Mouse (Mus musculus) C2C12 (cell line): Measurements from ENCODE around the gene Tmem262. TPM values are rescaled to one million over a fixed set of nuclear protein-coding genes. Genes with fewer than 3 reads are reported as not detected.

Experiments
- H3K27me3 ChIP-seq: one replicate; pipeline ENCODE4 v1.6.1; 2011; ENCODE audit not compliant: control insufficient read depth, insufficient read depth, insufficient read length
- H3K36me3 ChIP-seq: one replicate; pipeline ENCODE4 v1.6.1; 2011; ENCODE audit not compliant: control insufficient read depth, insufficient read depth
- H3K4me3 ChIP-seq: one replicate; pipeline ENCODE4 v1.5.1; 2011; ENCODE audit warnings: mild to moderate bottlenecking, control low read depth; ENCODE audit not compliant: poor library complexity, insufficient read depth, severe bottlenecking
- H3K79me2 ChIP-seq: one replicate; pipeline ENCODE4 v1.6.1; 2011; ENCODE audit not compliant: control insufficient read depth, insufficient read depth
- H3K79me3 ChIP-seq: one replicate; pipeline ENCODE4 v1.6.1; 2011; ENCODE audit warnings: low read depth, control low read depth
- H3ac ChIP-seq: one replicate; pipeline ENCODE3; 2011; ENCODE audit warnings: low read depth; ENCODE audit not compliant: control insufficient read depth, insufficient read length
- CEBPB ChIP-seq: IDR thresholded peaks from one replicate; pipeline ENCODE4 v1.6.1; 2011; ENCODE audit warnings: low read depth, mild to moderate bottlenecking, control low read depth, moderate library complexity
- CTCF ChIP-seq: IDR thresholded peaks from one replicate; pipeline ENCODE4 v1.5.1; 2011; ENCODE audit not compliant: control insufficient read depth, insufficient read depth, insufficient read length
- FOSL1 ChIP-seq: IDR thresholded peaks from one replicate; pipeline ENCODE4 v1.8.0; 2011; ENCODE audit warnings: mild to moderate bottlenecking, low read length; ENCODE audit not compliant: poor library complexity, insufficient read depth, severe bottlenecking
- MAX ChIP-seq: IDR thresholded peaks from one replicate; pipeline ENCODE4 v1.6.1; 2011; ENCODE audit warnings: mild to moderate bottlenecking, control low read depth
- MYOD1 ChIP-seq: IDR thresholded peaks from one replicate; pipeline ENCODE4 v1.6.1; 2011; ENCODE audit warnings: low read depth; ENCODE audit not compliant: control insufficient read depth, insufficient read length
- MYOG ChIP-seq: IDR thresholded peaks from one replicate; pipeline ENCODE4 v1.6.1; 2011; ENCODE audit not compliant: control insufficient read depth, insufficient read length; ENCODE audit errors: extremely low read depth
- USF1 ChIP-seq: IDR thresholded peaks from one replicate; pipeline ENCODE4 v1.6.1; 2011; ENCODE audit warnings: low read depth, mild to moderate bottlenecking, control low read depth, moderate library complexity
- polyA plus RNA-seq: library from polyadenylated mRNA; unstranded; fragments of >200 nt; fragmentation: generic; extraction: Trizol; gene quantifications from one replicate; pipeline ENCODE4 v1.2.1, GENCODE M21; 2012; ENCODE audit warnings: missing spikeins

Gene Tmem262
- polyA plus RNA-seq, 1 experiment = not detected

DNA sequence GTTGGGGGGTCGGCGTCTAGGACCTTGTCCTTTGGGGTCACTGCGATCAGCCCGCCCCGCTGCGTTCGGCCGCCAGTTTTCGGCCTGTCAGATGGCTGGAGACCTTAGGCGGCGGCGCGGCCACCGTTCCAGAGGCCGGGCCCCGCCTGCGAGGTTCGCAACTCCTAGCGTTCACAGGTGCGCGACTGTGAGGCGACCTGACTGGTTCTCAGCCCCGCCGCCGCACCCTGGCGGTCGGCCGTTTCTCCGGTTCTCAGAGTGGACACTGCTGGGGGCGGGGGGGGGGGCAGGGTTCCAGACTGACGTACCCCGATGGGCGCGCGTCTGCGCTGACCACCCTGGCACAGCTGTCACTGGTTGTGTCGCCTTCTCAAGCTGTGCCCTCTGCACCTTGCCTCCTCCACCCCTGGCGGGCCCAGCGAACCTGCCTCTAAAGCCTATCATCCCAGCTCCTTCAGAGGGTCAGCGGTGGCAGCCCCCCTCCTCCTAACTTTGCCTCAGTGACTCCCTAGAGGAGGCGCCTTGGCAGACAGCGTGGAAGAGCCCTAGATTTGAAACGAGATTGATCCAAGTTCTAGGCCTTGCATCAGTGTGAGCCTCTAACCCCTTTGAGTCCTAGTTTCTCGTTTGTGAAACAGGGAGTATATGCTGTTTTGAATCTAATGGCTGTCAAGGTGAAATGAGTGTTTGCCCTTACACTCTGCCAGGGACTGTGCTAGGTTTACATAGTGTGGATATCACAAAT lies 32.5 kb upstream of the Tmem262 start:
- TF ChIP-seq MAX = no peak
- TF ChIP-seq CTCF = no peak
- TF ChIP-seq USF1 = no peak
- TF ChIP-seq FOSL1 = no peak

GRCm38 (mm10) chr19:6047899-6048166 lies 32.0 kb upstream of the Tmem262 start:
- Histone ChIP-seq H3K4me3 (peak overlapping the region; percentile 87), H3K79me2 (peaks cover 20% of the 10 kb centered on the region), H3K27me3 (no peaks in the 10 kb centered on the region), H3K79me3 (peaks cover 14% of the 10 kb centered on the region), H3ac (peak overlapping the region; percentile 71), H3K36me3 (peaks cover 46% of the 10 kb centered on the region)
- TF ChIP-seq MYOG (no peak), FOSL1 (no peak), MYOD1 (no peak), CEBPB (no peak)

More for the DNA sequence above, 32.5 kb upstream of the Tmem262 start:
- H3K27me3 ChIP-seq = no peaks in the 10 kb centered on the region
- H3K4me3 ChIP-seq = peak overlapping the region; percentile 87
- peak overlapping the region; percentile 96 for H3ac ChIP-seq
- H3K79me3 ChIP-seq = peaks cover 14% of the 10 kb centered on the region
- peaks cover 41% of the 10 kb centered on the region for H3K36me3 ChIP-seq
- peaks cover 20% of the 10 kb centered on the region for H3K79me2 ChIP-seq

DNA sequence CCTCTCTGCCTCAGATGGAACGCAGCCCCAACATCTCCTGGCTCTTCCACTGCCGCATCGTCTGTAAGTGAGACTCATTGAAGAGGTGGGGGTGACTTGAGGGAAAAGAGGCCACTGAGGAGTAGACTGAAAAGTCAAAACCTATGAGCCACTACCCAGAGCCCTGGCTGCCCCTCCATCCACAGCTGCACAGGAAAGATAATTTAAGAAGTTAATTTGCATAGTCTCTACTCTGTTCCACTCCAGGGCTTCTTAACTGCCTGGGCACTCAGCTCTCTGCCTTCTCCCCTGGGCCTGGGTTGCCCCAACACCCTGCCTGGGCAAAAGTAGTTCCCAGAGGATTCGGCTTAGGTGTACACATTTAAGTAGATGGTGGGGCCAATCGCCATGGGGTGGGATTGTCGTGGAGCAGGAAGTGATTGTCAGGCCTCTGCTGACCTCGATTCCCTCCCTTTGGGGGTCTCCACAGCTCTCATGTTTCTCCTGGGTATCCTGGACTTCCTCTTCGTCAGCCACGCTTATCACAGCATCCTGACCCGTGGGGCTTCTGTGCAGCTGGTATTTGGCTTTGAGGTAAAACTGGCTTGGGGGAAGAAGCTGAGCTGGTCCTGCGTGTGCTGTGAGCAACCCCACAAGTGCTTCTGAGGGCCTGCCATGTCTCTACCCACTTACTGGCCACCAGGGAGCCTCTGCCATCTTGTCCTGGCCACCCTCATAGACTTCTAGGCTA lies 31.0 kb upstream of the Tmem262 start:
- TF ChIP-seq CEBPB = no peak
- TF ChIP-seq MYOD1 = no peak
- TF ChIP-seq FOSL1 = no peak
- no peak for TF ChIP-seq USF1
- no peak for TF ChIP-seq CTCF
- TF ChIP-seq MYOG = no peak
- TF ChIP-seq MAX = no peak
- peaks cover 14% of the 10 kb centered on the region for H3K79me3 ChIP-seq

GRCm38 (mm10) chr19:6052516-6052915 lies 27.3 kb upstream of the Tmem262 start:
- TF ChIP-seq CTCF (no peak), MAX (no peak), CEBPB (no peak), FOSL1 (no peak), USF1 (no peak), MYOD1 (no peak), MYOG (no peak)

More for the DNA sequence above, 31.0 kb upstream of the Tmem262 start:
- Histone ChIP-seq H3K36me3 (peaks cover 57% of the 10 kb centered on the region), H3ac (no peak overlapping the region), H3K79me2 (peaks cover 20% of the 10 kb centered on the region), H3K27me3 (no peaks in the 10 kb centered on the region), H3K4me3 (no peak overlapping the region)

DNA sequence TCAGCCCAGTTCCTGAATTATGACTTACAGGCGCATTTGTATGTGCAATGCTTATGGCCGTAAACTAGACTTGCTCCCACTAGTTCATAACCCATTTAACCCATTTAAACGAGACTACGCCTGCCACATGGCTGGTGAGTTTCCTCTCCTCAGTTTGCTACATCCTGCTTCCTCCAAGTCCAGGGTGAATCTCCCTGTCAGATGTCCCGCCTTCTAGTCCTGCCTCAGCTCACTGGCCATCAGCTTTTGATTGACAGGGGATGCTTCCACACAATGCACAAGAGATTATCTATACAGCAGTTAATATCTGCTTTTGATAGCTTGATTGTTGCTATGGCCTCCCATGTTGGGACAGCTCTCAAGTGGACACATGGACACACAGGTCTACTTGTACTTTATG lies 25.5 kb upstream of the Tmem262 start:
- Histone ChIP-seq H3K27me3 (no peaks in the 10 kb centered on the region), H3K79me3 (peaks cover 36% of the 10 kb centered on the region), H3K4me3 (no peak overlapping the region), H3K36me3 (peaks cover 70% of the 10 kb centered on the region), H3K79me2 (peaks cover 52% of the 10 kb centered on the region), H3ac (no peak overlapping the region)
- no peak for TF ChIP-seq CTCF
- TF ChIP-seq MYOG = no peak
- TF ChIP-seq FOSL1 = no peak
- TF ChIP-seq USF1 = no peak
- no peak for TF ChIP-seq MYOD1
- no peak for TF ChIP-seq MAX
- no peak for TF ChIP-seq CEBPB

More at GRCm38 (mm10) chr19:6052516-6052915, 27.3 kb upstream of the Tmem262 start:
- no peak overlapping the region for H3ac ChIP-seq
- no peak overlapping the region for H3K4me3 ChIP-seq
- H3K36me3 ChIP-seq = peaks cover 72% of the 10 kb centered on the region
- peaks cover 48% of the 10 kb centered on the region for H3K79me2 ChIP-seq
- H3K79me3 ChIP-seq = peaks cover 32% of the 10 kb centered on the region
- no peaks in the 10 kb centered on the region for H3K27me3 ChIP-seq

GRCm38 (mm10) chr19:6056696-6057095 lies 23.1 kb upstream of the Tmem262 start:
- TF ChIP-seq CEBPB (no peak), MYOD1 (no peak), MYOG (no peak), USF1 (no peak), CTCF (no peak), FOSL1 (no peak), MAX (no peak)
- Histone ChIP-seq H3K79me2 (peaks cover 60% of the 10 kb centered on the region), H3K36me3 (peaks cover 46% of the 10 kb centered on the region), H3K4me3 (peak overlapping the region; percentile 98), H3K79me3 (peaks cover 38% of the 10 kb centered on the region), H3ac (no peak overlapping the region), H3K27me3 (no peaks in the 10 kb centered on the region)
